Mouse (Mus musculus): ENCODE measurements around the gene Tas2r108. TPM values are rescaled to one million over a fixed set of nuclear protein-coding genes. Genes with fewer than 3 reads are reported as not detected.

Tas2r108 gene
- polyA plus RNA-seq (2012; ENCODE audit: insufficient read depth, low replicate concordance) = not detected in 2 replicates

- no peak for TF ChIP-seq FLI1 (IDR thresholded peaks at IDR 0.05; ENCODE audit: low read length)
- no peak for TF ChIP-seq GATA1 (IDR thresholded peaks at IDR 0.05; ENCODE audit: borderline replicate concordance, low read length)
- Histone ChIP-seq H3K4me1 (no peaks in the 10 kb centered on the region), H3K36me3 (replicated peaks; ENCODE audit: low read length) (no peaks in the 10 kb centered on the region), H3K9me3 (no peaks in the 10 kb centered on the region), H3K27me3 (replicated peaks) (no peaks in the 10 kb centered on the region), H3K4me3 (replicated peaks) (no peak within 1 kb of the TSS)
Measured at GRCm38 (mm10) chr6:40493229-40493628, at the start of gene Tas2r108. Tas2r108 (plus strand) TSS chr6:40493529.

DNA sequence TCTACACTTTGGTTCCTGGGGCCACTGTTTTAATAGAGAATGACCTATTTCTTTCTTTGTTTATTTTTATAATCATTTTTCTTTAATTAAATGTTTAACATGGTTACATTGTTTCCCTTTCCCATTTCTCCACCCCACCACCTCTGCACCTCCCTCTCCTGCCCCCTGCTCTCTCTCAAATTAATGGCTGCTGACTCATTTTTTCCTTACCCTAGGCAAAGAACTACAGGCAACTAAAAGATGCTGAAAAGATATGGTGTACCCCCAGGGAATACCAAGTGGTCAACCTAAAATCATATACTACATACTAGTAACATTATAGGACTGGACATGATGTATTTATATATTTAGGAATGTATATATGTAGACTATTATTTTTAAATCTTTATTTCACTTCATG is 44.7 kb upstream of the Tas2r108 start:
- TF ChIP-seq FLI1 (IDR thresholded peaks at IDR 0.05; ENCODE audit: low read length) (no peak), GATA1 (IDR thresholded peaks at IDR 0.05; ENCODE audit: borderline replicate concordance, low read length) (no peak)
- no peak overlapping the region for H3K4me3 ChIP-seq (replicated peaks)
- H3K36me3 ChIP-seq (replicated peaks; ENCODE audit: low read length) = no peaks in the 10 kb centered on the region
- H3K27me3 ChIP-seq (replicated peaks) = peaks cover 19% of the 10 kb centered on the region
- H3K4me1 ChIP-seq = no peaks in the 10 kb centered on the region
- no peaks in the 10 kb centered on the region for H3K9me3 ChIP-seq

DNA sequence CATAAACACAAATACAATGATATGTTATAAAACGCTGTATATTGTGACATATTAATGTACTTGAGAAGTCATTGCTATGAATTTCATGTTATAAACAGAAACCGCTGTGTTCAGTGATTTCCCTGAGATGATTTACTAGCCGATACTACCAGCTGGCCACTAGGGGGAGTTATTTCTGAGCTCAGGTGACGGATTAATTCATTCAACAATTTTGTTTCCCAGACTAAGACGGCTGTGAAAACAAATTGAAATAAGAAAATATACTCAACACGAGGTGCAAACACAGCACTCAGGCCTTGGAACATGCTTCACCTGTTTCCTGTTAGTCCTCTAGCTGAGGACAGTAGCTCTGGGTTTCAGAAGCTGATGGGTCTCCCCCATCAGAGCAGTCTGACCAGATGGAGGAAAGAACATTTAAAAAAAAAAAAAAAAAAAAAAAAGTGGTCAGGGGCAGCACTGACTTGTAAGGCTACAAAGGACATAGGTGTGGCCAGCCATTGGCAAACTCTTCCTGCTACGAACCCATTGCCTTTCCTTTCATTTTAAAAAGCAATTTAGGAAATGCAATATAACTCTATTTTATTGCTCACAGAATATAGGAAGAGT is 38.8 kb upstream of the Tas2r108 start:
- no peak for TF ChIP-seq FLI1 (IDR thresholded peaks at IDR 0.05; ENCODE audit: low read length)
- TF ChIP-seq GATA1 (IDR thresholded peaks at IDR 0.05; ENCODE audit: borderline replicate concordance, low read length) = no peak
- Histone ChIP-seq H3K4me3 (replicated peaks) (peak overlapping the region; percentile 81), H3K4me1 (no peaks in the 10 kb centered on the region), H3K36me3 (replicated peaks; ENCODE audit: low read length) (no peaks in the 10 kb centered on the region), H3K27me3 (replicated peaks) (peaks cover 5% of the 10 kb centered on the region), H3K9me3 (no peaks in the 10 kb centered on the region)

DNA sequence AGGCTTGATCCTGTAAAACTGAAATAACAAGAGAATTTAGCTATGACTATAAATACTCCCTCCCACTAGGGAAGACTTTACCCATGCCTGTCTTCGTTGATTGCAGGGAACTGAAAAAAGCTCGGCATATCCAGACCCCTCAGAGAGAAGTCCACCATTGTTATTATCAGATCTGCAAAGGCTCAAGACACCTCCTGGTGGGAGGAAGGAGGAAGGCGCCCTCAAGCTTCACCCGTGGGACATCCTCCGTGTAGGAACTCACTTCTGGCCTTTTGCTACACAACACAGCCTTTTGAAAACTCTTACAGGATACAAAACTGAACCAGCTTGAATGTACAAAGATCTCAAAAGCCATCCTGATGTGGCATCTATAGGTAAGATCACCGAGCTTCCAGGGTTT is 27.6 kb upstream of the Tas2r108 start:
- TF ChIP-seq GATA1 (IDR thresholded peaks at IDR 0.05; ENCODE audit: borderline replicate concordance, low read length) = no peak
- H3K36me3 ChIP-seq (replicated peaks; ENCODE audit: low read length) = no peaks in the 10 kb centered on the region
- H3K4me1 ChIP-seq = peaks cover 37% of the 10 kb centered on the region
- no peaks in the 10 kb centered on the region for H3K27me3 ChIP-seq (replicated peaks)
- H3K9me3 ChIP-seq = peaks cover 4% of the 10 kb centered on the region; the same call in 1 of the 2 replicates
- no peak overlapping the region for H3K4me3 ChIP-seq (replicated peaks)

GRCm38 (mm10) chr6:40470916-40471719 is 22.2 kb upstream of the Tas2r108 start, which contains the start of gene Ssbp1:
Ssbp1 (plus strand) TSS chr6:40471352.
- TF ChIP-seq GATA1 (IDR thresholded peaks at IDR 0.05; ENCODE audit: borderline replicate concordance, low read length) (no peak), FLI1 (IDR thresholded peaks at IDR 0.05; ENCODE audit: low read length) (peak; percentile 91)
- H3K36me3 ChIP-seq (replicated peaks; ENCODE audit: low read length) = peaks cover 30% of the 10 kb centered on the region
- H3K27me3 ChIP-seq (replicated peaks) = no peaks in the 10 kb centered on the region
- H3K4me3 ChIP-seq (replicated peaks) = peak within 1 kb of the TSS; percentile 96
- H3K4me1 ChIP-seq = peaks cover 42% of the 10 kb centered on the region
- H3K9me3 ChIP-seq = peaks cover 9% of the 10 kb centered on the region

- no peak for TF ChIP-seq FLI1 (IDR thresholded peaks at IDR 0.05; ENCODE audit: low read length)
- TF ChIP-seq GATA1 (IDR thresholded peaks at IDR 0.05; ENCODE audit: borderline replicate concordance, low read length) = no peak
- no peaks in the 10 kb centered on the region for H3K27me3 ChIP-seq (replicated peaks)
- peaks cover 34% of the 10 kb centered on the region for H3K36me3 ChIP-seq (replicated peaks; ENCODE audit: low read length)
Measured at GRCm38 (mm10) chr6:40471720-40472010, 21.7 kb upstream of the Tas2r108 start.

DNA sequence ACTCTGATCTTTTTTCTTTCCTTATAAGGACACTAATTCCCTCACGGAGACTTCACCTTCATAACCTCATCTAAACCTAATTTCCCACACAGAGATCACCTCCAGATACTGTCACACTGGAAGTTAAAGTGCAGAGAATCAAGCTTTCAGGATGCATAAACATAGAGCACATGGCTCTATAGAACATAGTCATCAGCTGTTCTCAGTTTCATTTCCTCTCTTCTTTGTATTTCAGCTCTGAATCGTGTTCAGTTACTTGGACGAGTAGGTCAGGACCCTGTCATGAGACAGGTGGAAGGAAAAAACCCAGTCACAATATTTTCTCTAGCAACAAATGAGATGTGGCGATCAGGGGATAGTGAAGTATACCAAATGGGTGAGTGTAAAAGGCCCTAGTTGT is 17.2 kb upstream of the Tas2r108 start:
- Histone ChIP-seq H3K9me3 (peaks cover 5% of the 10 kb centered on the region), H3K4me3 (replicated peaks) (no peak overlapping the region), H3K36me3 (replicated peaks; ENCODE audit: low read length) (peaks cover 66% of the 10 kb centered on the region), H3K27me3 (replicated peaks) (no peaks in the 10 kb centered on the region), H3K4me1 (peaks cover 21% of the 10 kb centered on the region)
- TF ChIP-seq FLI1 (IDR thresholded peaks at IDR 0.05; ENCODE audit: low read length) (no peak), GATA1 (IDR thresholded peaks at IDR 0.05; ENCODE audit: borderline replicate concordance, low read length) (no peak)

More at GRCm38 (mm10) chr6:40471720-40472010, 21.7 kb upstream of the Tas2r108 start:
- Histone ChIP-seq H3K9me3 (peaks cover 9% of the 10 kb centered on the region), H3K4me1 (peaks cover 42% of the 10 kb centered on the region), H3K4me3 (replicated peaks) (peak overlapping the region; percentile 96)

DNA sequence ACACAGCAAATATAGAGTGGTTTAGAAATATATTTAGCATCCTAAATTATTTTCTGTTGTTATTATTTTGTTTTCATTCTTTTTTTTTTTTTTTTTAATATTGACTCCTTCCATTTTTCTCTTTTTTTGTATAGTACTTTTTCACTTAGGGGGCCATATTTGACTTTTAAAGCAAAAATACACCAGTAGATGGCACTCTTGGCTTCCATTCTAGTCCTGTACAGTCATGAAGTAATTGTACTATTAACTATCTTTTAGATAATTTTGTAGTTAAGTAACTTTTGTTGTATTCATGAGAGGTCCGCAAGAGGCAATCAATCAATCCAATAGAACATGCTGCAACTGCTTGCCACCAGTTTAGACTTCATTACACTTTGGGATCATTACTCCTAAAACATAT is 13.6 kb upstream of the Tas2r108 start:
- Histone ChIP-seq H3K27me3 (replicated peaks) (no peaks in the 10 kb centered on the region), H3K36me3 (replicated peaks; ENCODE audit: low read length) (peaks cover 82% of the 10 kb centered on the region)

GRCm38 (mm10) chr6:40482318-40482717 is 11.0 kb upstream of the Tas2r108 start:
- no peaks in the 10 kb centered on the region for H3K9me3 ChIP-seq
- TF ChIP-seq FLI1 (IDR thresholded peaks at IDR 0.05; ENCODE audit: low read length) (no peak), GATA1 (IDR thresholded peaks at IDR 0.05; ENCODE audit: borderline replicate concordance, low read length) (no peak)
- H3K4me3 ChIP-seq (replicated peaks) = no peak overlapping the region
- H3K4me1 ChIP-seq = peaks cover 8% of the 10 kb centered on the region
- peaks cover 63% of the 10 kb centered on the region for H3K36me3 ChIP-seq (replicated peaks; ENCODE audit: low read length)
- H3K27me3 ChIP-seq (replicated peaks) = no peaks in the 10 kb centered on the region

More for the DNA sequence above, 13.6 kb upstream of the Tas2r108 start:
- Histone ChIP-seq H3K4me3 (replicated peaks) (no peak overlapping the region), H3K4me1 (peaks cover 8% of the 10 kb centered on the region), H3K9me3 (peaks cover 5% of the 10 kb centered on the region)
- TF ChIP-seq GATA1 (IDR thresholded peaks at IDR 0.05; ENCODE audit: borderline replicate concordance, low read length) (no peak), FLI1 (IDR thresholded peaks at IDR 0.05; ENCODE audit: low read length) (no peak)

GRCm38 (mm10) chr6:40490933-40491332 is 2.4 kb upstream of the Tas2r108 start, which contains the start of gene Tas2r137:
Tas2r137 (plus strand) TSS chr6:40491233.
- Histone ChIP-seq H3K4me1 (no peaks in the 10 kb centered on the region), H3K36me3 (replicated peaks; ENCODE audit: low read length) (no peaks in the 10 kb centered on the region), H3K27me3 (replicated peaks) (no peaks in the 10 kb centered on the region), H3K9me3 (no peaks in the 10 kb centered on the region), H3K4me3 (replicated peaks) (no peak within 1 kb of the TSS)
- TF ChIP-seq FLI1 (IDR thresholded peaks at IDR 0.05; ENCODE audit: low read length) = no peak
- no peak for TF ChIP-seq GATA1 (IDR thresholded peaks at IDR 0.05; ENCODE audit: borderline replicate concordance, low read length)
